Mouse (Mus musculus): ENCODE measurements around the gene Slc25a36. TPM values are rescaled to one million over a fixed set of nuclear protein-coding genes. Genes with fewer than 3 reads are reported as not detected.
A peak's percentile ranks its signal among the peaks of the same experiment; 100 is the strongest.

Gene Slc25a36
- total RNA-seq, 1 experiment from 2014 or later = 80.7 TPM

DNA sequence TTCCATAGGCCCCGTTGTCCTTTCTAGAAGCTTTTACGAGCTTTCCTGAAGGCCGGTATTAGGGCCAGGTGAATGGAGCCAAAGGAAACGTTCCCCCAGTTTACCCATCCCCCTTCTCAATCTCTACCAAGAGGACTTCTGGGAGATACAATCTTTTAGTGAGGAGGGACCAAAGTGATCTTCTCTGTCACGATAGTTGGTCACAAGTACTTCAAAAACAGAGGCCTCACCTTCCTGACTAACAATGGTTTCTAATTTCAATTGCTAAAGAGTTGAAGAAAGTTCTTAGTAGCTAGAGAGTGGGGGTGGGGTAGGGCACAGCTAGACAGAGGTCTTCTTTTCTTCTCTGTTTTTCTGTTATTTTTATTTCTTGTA is 2.6 kb upstream of the Slc25a36 start:
- ATAC-seq (replicated peaks; ENCODE audit: insufficient number of reproducible peaks, low FRiP score, low TSS enrichment, poor library complexity, severe bottlenecking) = no peak

DNA sequence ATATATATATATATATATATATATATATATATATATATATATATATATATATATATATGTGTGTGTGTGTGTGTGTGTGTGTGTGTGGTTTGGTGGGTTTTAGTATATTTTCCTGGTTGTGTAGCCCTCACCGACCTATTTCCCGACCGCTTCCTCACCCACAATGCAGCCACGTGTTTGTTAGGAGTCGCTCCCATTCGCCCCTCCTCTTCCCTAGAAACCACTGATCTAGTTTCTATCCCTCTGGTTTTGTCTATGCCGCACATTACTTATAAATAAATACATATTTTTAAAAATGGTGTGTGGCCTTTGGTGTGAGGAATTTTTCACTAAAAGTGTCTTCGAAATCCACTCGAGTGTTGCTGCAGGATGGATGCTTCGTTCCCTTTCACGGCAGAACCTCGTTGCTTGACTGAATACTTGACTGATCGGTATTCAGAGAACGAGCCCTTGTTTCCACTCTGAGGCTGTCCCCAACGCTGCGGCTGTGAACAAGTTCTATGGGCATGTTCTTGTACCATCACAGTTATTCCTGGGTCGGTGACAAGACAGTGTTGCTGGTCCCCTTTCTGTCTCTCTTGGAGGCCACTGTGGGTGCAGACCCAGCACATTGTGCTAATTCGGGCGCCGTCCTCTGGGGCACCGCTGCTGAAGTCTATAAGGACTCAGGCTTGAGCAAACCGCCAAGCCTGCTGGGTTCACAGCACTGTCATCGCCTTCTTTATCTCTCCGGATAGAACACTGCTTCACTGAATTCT is 2.0 kb upstream of the Slc25a36 start:
- ATAC-seq (replicated peaks; ENCODE audit: insufficient number of reproducible peaks, low FRiP score, low TSS enrichment, poor library complexity, severe bottlenecking) = no peak

DNA sequence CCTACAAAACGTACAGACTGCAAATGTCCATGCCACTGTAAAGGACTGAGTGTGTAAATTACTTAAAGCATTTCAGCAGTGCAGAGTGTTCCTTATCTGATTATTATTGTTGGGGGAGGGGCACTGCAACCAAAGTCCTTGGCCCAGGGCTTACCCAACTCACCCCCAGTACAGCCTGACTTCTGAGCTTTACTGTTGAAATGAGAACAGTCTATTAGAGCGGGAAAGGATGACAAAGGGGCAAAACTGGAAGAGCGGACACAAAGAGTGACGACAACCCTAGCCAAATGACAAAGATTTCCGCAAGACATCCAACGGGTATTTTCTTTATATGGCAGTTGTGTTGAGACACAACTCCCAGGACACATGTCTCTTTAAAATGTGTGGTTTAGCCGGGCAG is 1.3 kb upstream of the Slc25a36 start:
- no peak for ATAC-seq (replicated peaks; ENCODE audit: insufficient number of reproducible peaks, low FRiP score, low TSS enrichment, poor library complexity, severe bottlenecking)

DNA sequence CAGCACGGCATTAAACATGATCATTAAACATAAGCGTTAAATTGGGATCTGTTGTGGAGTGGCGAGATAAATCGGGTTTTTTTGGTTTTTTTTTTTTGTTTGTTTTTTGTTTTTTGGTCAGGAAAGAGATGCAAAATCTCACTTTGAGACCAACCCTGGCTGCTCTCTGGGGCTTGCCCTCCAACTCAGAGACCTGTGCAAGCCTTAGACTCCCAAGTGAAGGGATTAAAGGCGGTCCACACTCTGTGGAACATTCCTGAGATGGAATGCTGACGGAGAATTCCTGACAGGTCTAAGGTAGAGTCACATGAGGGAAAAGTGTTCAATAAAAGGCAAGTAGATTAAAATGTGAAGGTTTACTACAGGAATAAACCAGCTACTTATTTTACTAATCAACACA is 549 bp upstream of the Slc25a36 start:
- ATAC-seq (replicated peaks; ENCODE audit: insufficient number of reproducible peaks, low FRiP score, low TSS enrichment, poor library complexity, severe bottlenecking) = no peak

GRCm38 (mm10) chr9:97106481-97107160 is 4.3 kb downstream of the Slc25a36 start:
- no peak for ATAC-seq (replicated peaks; ENCODE audit: insufficient number of reproducible peaks, low FRiP score, low TSS enrichment, poor library complexity, severe bottlenecking)

- no peak for ATAC-seq (replicated peaks; ENCODE audit: insufficient number of reproducible peaks, low FRiP score, low TSS enrichment, poor library complexity, severe bottlenecking)
Observed at GRCm38 (mm10) chr9:97105400-97105985, 5.5 kb downstream of the Slc25a36 start.

GRCm38 (mm10) chr9:97103376-97104061 is 7.4 kb downstream of the Slc25a36 start:
- no peak for ATAC-seq (replicated peaks; ENCODE audit: insufficient number of reproducible peaks, low FRiP score, low TSS enrichment, poor library complexity, severe bottlenecking)

DNA sequence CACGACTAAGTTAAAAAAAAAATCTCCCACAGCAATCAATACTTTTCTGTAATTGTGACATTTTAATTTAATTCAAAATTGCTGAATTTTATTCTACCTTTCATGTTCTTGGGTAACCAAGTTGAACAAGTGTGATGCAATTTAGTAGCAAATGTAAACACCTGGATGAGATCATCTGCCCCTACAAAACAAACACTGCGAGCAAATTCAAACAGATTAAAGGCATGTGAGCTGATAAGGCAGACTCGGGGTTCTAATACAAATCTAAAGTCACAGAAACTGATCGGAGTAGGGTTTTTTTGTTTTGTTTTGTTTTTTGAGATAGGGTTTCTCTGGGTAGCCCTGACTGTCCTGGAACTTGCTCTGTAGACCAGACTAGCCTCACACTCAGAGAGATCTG is 12.0 kb downstream of the Slc25a36 start:
- ATAC-seq (replicated peaks; ENCODE audit: insufficient number of reproducible peaks, low FRiP score, low TSS enrichment, poor library complexity, severe bottlenecking) = no peak

DNA sequence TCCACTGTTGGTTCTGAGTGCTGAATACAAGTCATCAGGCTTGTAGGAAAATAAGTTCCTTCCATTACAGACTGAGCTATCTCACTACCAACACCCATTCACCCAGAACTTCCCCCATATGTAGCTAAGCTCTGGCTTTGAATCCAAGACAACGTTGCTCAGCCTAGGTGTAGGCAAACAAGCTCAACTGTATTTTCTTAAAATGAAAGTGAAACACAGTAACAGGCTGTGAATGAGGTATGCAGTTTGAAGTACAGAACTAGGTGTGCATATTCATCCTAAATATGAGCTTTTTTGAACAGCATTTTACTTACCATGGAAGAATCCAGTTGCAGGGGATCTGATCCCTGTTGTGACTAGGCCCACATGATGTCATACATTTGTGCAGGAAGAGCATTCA is 14.8 kb downstream of the Slc25a36 start:
- no peak for ATAC-seq (replicated peaks; ENCODE audit: insufficient number of reproducible peaks, low FRiP score, low TSS enrichment, poor library complexity, severe bottlenecking)

GRCm38 (mm10) chr9:97087850-97088249 is 23.1 kb downstream of the Slc25a36 start:
- no peak for ATAC-seq (replicated peaks; ENCODE audit: insufficient number of reproducible peaks, low FRiP score, low TSS enrichment, poor library complexity, severe bottlenecking)

DNA sequence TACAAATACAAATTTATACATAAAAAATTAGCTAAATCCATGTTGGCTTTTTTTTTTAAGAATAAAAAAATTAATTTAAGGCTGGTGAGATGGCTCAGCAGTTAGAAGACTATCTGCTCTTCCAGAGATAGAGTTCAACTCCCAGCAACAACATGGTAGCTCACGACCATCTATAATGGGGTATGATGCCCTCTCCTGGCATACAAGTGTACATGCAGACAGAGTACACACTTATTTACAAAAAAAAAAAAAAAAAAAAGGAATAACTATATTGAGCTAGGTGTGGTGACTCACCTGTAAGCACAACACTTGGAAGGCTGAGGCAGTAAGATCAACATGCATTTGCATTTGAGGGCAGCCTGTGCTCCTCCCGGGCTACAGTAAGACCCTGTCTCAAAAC is 26.3 kb downstream of the Slc25a36 start:
- ATAC-seq (replicated peaks; ENCODE audit: insufficient number of reproducible peaks, low FRiP score, low TSS enrichment, poor library complexity, severe bottlenecking) = no peak

GRCm38 (mm10) chr9:97081106-97081862 is 29.7 kb downstream of the Slc25a36 start:
- ATAC-seq (replicated peaks; ENCODE audit: insufficient number of reproducible peaks, low FRiP score, low TSS enrichment, poor library complexity, severe bottlenecking) = no peak

DNA sequence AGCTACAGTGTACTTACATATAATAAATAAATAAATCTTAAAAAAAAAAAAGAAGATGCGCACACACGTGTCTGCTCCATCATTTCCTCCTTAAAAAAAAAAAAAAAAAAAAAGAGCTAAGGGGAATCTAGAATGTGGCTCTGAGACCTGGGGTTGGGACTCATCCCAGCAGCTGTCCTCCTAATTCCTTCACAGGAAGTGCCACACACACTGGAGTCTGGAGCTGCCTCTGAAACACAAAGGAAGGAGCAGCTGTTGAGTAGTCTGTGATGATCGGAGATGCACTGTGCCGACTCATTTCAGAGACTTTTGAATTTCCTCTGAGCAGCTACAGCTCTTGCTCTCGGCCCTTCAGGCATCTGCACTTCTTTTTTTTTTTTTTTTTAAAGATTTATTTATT is 41.0 kb downstream of the Slc25a36 start:
- no peak for ATAC-seq (replicated peaks; ENCODE audit: insufficient number of reproducible peaks, low FRiP score, low TSS enrichment, poor library complexity, severe bottlenecking)

DNA sequence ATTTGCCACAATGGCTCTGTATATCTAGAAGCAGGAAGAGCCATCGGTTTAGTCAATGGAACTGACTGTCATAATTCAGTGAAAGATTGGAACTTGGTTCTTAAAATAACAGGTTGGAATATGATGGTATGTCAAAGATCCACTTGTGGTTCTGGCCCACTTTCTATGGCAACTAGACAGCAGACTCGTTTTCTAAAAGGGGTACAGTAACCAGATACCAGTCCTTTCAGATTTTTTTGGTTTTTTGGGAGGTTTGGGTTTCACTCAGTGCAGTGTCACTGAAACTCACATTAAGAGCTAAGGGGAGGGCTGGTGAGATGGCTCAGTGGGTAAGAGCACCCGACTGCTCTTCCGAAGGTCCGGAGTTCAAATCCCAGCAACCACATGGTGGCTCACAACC is 41.5 kb downstream of the Slc25a36 start:
- no peak for ATAC-seq (replicated peaks; ENCODE audit: insufficient number of reproducible peaks, low FRiP score, low TSS enrichment, poor library complexity, severe bottlenecking)

DNA sequence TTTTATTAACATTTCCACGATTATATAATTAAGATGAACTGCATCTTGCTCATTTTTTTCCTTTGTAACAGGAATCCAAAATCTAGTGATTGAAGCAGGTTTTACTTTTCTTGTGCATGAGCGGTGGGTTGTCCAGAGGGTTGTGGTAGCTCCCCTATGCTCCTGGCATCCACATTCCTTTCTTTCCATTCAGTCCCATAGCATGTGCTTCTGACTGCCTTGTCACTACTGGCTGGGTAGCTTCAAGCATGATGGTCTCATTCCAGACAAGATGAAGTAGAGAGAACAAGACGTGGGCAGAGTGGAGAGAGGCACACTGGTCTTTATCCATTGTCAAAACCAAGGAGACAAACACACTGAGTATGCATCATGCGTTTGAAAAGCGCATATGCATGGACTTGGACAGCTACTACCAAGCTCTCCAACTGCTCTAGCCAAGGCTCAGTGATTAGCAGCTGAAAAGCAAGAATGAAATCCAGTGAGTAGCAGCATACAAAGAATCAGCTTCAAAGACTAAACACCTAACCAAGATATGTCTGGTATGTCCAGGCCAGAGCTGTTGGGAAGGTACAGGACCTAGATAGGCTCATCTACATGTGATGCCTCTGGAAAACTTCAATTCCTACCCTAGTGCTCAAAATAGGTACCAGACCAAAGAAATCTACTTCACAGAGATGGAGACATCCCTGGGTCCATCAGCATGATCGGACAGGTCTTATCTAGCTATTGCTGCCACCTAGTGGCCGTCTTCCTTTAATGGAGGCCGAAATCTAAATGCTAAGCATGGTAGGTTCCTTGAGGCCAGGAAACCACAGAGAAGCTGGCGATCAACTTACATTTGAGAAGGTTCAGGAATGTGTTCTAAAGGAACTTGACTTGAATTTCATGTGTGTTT is 42.5 kb downstream of the Slc25a36 start:
- peak; percentile 83 for ATAC-seq (replicated peaks; ENCODE audit: insufficient number of reproducible peaks, low FRiP score, low TSS enrichment, poor library complexity, severe bottlenecking)

DNA sequence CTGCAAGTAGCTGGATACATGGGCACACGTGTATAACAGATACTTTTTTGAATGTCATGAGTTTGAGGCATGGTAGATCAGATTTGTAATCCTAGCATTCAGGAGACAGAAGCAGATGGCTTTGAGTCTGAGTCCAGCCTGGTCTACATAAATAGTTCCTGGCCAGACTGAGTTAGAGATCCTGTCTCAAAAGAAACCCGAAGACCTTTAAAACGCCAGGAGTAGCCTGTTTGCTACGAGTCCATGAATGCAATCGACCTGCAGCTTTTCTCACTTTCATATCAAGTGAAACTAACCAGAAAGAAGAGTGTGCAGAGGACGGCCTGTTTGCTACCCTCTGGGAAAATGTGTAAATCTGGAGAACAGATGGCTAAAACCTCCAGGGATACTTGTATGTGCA is 43.2 kb downstream of the Slc25a36 start:
- no peak for ATAC-seq (replicated peaks; ENCODE audit: insufficient number of reproducible peaks, low FRiP score, low TSS enrichment, poor library complexity, severe bottlenecking)

- no peak for ATAC-seq (replicated peaks; ENCODE audit: insufficient number of reproducible peaks, low FRiP score, low TSS enrichment, poor library complexity, severe bottlenecking)
Observed at GRCm38 (mm10) chr9:97065885-97066284, 45.1 kb downstream of the Slc25a36 start.

- no peak for ATAC-seq (replicated peaks; ENCODE audit: insufficient number of reproducible peaks, low FRiP score, low TSS enrichment, poor library complexity, severe bottlenecking)
Observed at GRCm38 (mm10) chr9:97065216-97065615, 45.7 kb downstream of the Slc25a36 start.
